Mouse (Mus musculus): Measurements from ENCODE around the gene Kcnb1.

DNA sequence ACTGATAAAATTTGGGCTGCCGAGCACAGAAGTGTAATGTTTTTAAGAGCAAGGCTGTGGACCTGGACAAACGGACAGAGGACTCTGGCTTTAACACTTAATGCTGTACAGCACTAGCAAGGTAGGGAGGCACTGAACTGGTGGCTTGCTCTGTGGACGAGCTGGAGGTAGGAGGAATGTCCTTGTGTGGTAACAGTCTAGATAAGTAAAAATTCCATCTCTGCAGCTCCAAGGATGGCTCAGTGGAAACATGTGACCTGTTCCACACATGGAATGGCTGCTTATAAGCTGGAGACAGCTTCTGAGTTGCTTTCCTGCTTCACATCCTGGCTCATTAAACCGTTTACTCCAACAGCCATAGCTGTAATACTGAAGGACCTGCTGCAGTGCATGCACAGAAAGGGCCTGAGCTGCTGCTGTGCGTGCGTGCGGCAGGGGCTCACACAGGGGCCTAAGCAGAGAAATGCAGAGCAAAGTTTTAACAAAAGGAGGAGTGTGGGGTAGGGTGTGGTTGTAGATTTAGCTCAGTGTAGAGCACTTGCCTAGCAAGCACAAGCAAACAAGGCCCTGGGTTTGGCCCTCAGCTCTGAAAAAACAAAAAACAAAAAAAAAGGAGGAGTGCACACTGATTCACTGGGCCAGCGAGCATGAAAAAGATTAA, 141.1 kb downstream of the Kcnb1 start:
- no peak for TF ChIP-seq CTCF (IDR thresholded peaks at IDR 0.05; ENCODE audit: low read depth, low read length)
- TF ChIP-seq POLR2A (IDR thresholded peaks at IDR 0.05; ENCODE audit: insufficient read depth, low read length): no peak
- TF ChIP-seq EP300 (IDR thresholded peaks at IDR 0.05; ENCODE audit: insufficient read depth, low read depth, low read length): 0 out of 2 replicates have a peak, but pooled peaks have one; percentile 6

Data from ES-Bruce4 (cell line).